Mouse (Mus musculus) adrenal gland, adult 2 months (tissue): ENCODE results near the gene Lrsam1. TPM values are rescaled to one million over a fixed set of nuclear protein-coding genes. Genes with fewer than 3 reads are reported as not detected.

Experiments used
- polyA plus RNA-seq: library from polyadenylated mRNA; depleted of rRNA; stranded (reverse); fragments of >200 nt; gene quantifications from 2 replicates; pipeline ENCODE4 v1.2.3, GENCODE M21; 2012; rRNA removed
- total RNA-seq, 2 experiments: library from RNA; stranded (reverse); gene quantifications; 2 replicates each; pipeline ENCODE4 v1.2.3; 2021

The Lrsam1 gene
- total and polyA plus RNA-seq, 3 experiments = 18.0 to 25.6 (median 24.8) TPM

Other genes with a start within 250 kb of the Lrsam1 start
- 10 to 100 TPM; 69.7 to 74.7 TPM for gene Cdk9, start 248.5 kb downstream of the Lrsam1 start, total RNA-seq
- 131 and 132 TPM in 2 replicates for gene Cdk9, start 248.5 kb downstream of the Lrsam1 start, polyA plus RNA-seq
- 10 to 100 TPM; 11.3 to 19.1 TPM for gene Sh2d3c, start 240.6 kb downstream of the Lrsam1 start, total RNA-seq
- gene Sh2d3c, start 240.6 kb downstream of the Lrsam1 start, polyA plus RNA-seq = 47.0 and 50.8 TPM in 2 replicates
- gene 6330409D20Rik, start 220.6 kb downstream of the Lrsam1 start, total RNA-seq = not detected
- not detected in 2 replicates for gene 6330409D20Rik, start 220.6 kb downstream of the Lrsam1 start, polyA plus RNA-seq
- gene Tor2a, start 204.4 kb downstream of the Lrsam1 start, total RNA-seq = 10 to 100 TPM; 18.7 to 26.5 TPM
- gene Tor2a, start 204.4 kb downstream of the Lrsam1 start, polyA plus RNA-seq = 70.6 and 74.0 TPM in 2 replicates
- gene Ttc16, start 186.0 kb downstream of the Lrsam1 start, total RNA-seq = under 1 TPM; 0.24 to 0.35 TPM
- 0.31 and 0.37 TPM in 2 replicates for gene Ttc16, start 186.0 kb downstream of the Lrsam1 start, polyA plus RNA-seq
- gene Ptrh1, start 185.8 kb downstream of the Lrsam1 start, total RNA-seq = 10 to 100 TPM in 1 of 2 experiments, 1 to 10 TPM in 1; 4.0 to 14.3 TPM
- gene Ptrh1, start 185.8 kb downstream of the Lrsam1 start, polyA plus RNA-seq = 5.0 and 6.3 TPM in 2 replicates
- gene Cfap157, start 177.2 kb downstream of the Lrsam1 start, total RNA-seq = not detected
- gene Cfap157, start 177.2 kb downstream of the Lrsam1 start, polyA plus RNA-seq = not detected in 2 replicates
- gene Stxbp1, start 114.4 kb downstream of the Lrsam1 start, total RNA-seq = 10 to 100 TPM; 19.3 to 29.5 TPM
- gene Stxbp1, start 114.4 kb downstream of the Lrsam1 start, polyA plus RNA-seq = 8.0 and 8.1 TPM in 2 replicates
- 10 to 100 TPM; 14.8 to 27.4 TPM for gene Fam129b, start 85.5 kb downstream of the Lrsam1 start, total RNA-seq
- 20.1 and 21.6 TPM in 2 replicates for gene Fam129b, start 85.5 kb downstream of the Lrsam1 start, polyA plus RNA-seq
- gene Rpl12, start 55 bp downstream of the Lrsam1 start, total RNA-seq = 100 to 1,000 TPM; 136 to 149 TPM
- 146 and 165 TPM in 2 replicates for gene Rpl12, start 55 bp downstream of the Lrsam1 start, polyA plus RNA-seq
- 10 to 100 TPM; 14.1 to 23.9 TPM for gene Slc2a8, start 20.5 kb upstream of the Lrsam1 start, total RNA-seq
- gene Slc2a8, start 20.5 kb upstream of the Lrsam1 start, polyA plus RNA-seq = 525 and 573 TPM in 2 replicates
- 10 to 100 TPM; 13.3 to 15.0 TPM for gene Garnl3, start 170.0 kb upstream of the Lrsam1 start, total RNA-seq
- gene Garnl3, start 170.0 kb upstream of the Lrsam1 start, polyA plus RNA-seq = 13.4 and 21.4 TPM in 2 replicates